Mouse (Mus musculus): ENCODE measurements around the gene Hp1bp3. TPM values are rescaled to one million over a fixed set of nuclear protein-coding genes. Genes with fewer than 3 reads are reported as not detected.
A peak's percentile ranks its signal among the peaks of the same experiment; 100 is the strongest.

Gene Hp1bp3
- polyA plus RNA-seq, 1 experiment from 2014 or later, result 78.3 TPM

GRCm38 (mm10) chr4:138250088-138250960, 34.2 kb downstream of the Hp1bp3 start, which contains the start of the genes Sh2d5 and Kif17:
Gene Sh2d5 (plus strand): TSS chr4:138250403.
Gene Kif17 (plus strand): TSS chr4:138250435.
- Histone ChIP-seq H3K4me2 (peak within 1 kb of the TSS; percentile 99), H3K36me3 (ENCODE audit: control insufficient read depth, insufficient read depth, low read length) (peaks cover 4% of the 10 kb centered on the region; the same call in 1 of the 2 replicates), H3K9me3 (ENCODE audit: control insufficient read depth, low read length) (no peaks in the 10 kb centered on the region), H3K9ac (ENCODE audit: low read depth, low read length) (no peak within 1 kb of the TSS), H3K27ac (ENCODE audit: low read depth, low read length) (no peak within 1 kb of the TSS), H3K4me1 (replicated peaks; ENCODE audit: control insufficient read depth, insufficient read depth, low read length) (peaks cover 26% of the 10 kb centered on the region), H3K4me3 (ENCODE audit: low read depth, low read length) (peak within 1 kb of the TSS; percentile 56), H3K27me3 (replicated peaks; ENCODE audit: control insufficient read depth, insufficient read depth, low read length) (peaks cover 48% of the 10 kb centered on the region)
- peak; percentile 89 for ATAC-seq (replicated peaks; ENCODE audit: low FRiP score)
- DNase-seq (ENCODE audit: low spot score), result peak; percentile 83
- WGBS, result under 1% methylated on average over 68 of the region's 74 CpGs

GRCm38 (mm10) chr4:138251819-138252218, 35.7 kb downstream of the Hp1bp3 start:
- DNase-seq (ENCODE audit: low spot score), result peak; percentile 50
- Histone ChIP-seq H3K27ac (ENCODE audit: low read depth, low read length) (no peak overlapping the region), H3K9me3 (ENCODE audit: control insufficient read depth, low read length) (no peaks in the 10 kb centered on the region), H3K36me3 (ENCODE audit: control insufficient read depth, insufficient read depth, low read length) (peaks cover 4% of the 10 kb centered on the region; the same call in 1 of the 2 replicates), H3K27me3 (replicated peaks; ENCODE audit: control insufficient read depth, insufficient read depth, low read length) (peaks cover 51% of the 10 kb centered on the region), H3K4me1 (replicated peaks; ENCODE audit: control insufficient read depth, insufficient read depth, low read length) (peaks cover 26% of the 10 kb centered on the region), H3K4me3 (ENCODE audit: low read depth, low read length) (peak overlapping the region; percentile 21), H3K9ac (ENCODE audit: low read depth, low read length) (no peak overlapping the region), H3K4me2 (peak overlapping the region; percentile 99)
- WGBS, result under 1% methylated on average over 14 of the region's 14 CpGs
- ATAC-seq (replicated peaks; ENCODE audit: low FRiP score), result no peak

GRCm38 (mm10) chr4:138252231-138252630, 36.1 kb downstream of the Hp1bp3 start:
- H3K9ac ChIP-seq (ENCODE audit: low read depth, low read length), result no peak overlapping the region
- H3K27ac ChIP-seq (ENCODE audit: low read depth, low read length), result no peak overlapping the region
- no peak for ATAC-seq (replicated peaks; ENCODE audit: low FRiP score)
- H3K36me3 ChIP-seq (ENCODE audit: control insufficient read depth, insufficient read depth, low read length), result peaks cover 1% of the 10 kb centered on the region; the same call in 1 of the 2 replicates
- no peak for DNase-seq (ENCODE audit: low spot score)
- H3K9me3 ChIP-seq (ENCODE audit: control insufficient read depth, low read length), result no peaks in the 10 kb centered on the region
- H3K4me2 ChIP-seq, result peak overlapping the region; percentile 99
- 15% methylated on average over 5 of the region's 5 CpGs for WGBS
- H3K4me1 ChIP-seq (replicated peaks; ENCODE audit: control insufficient read depth, insufficient read depth, low read length), result peaks cover 26% of the 10 kb centered on the region
- H3K27me3 ChIP-seq (replicated peaks; ENCODE audit: control insufficient read depth, insufficient read depth, low read length), result peaks cover 51% of the 10 kb centered on the region
- 0 out of 2 replicates have a peak overlapping the region, but pooled peaks have one; percentile 21 for H3K4me3 ChIP-seq (ENCODE audit: low read depth, low read length)

GRCm38 (mm10) chr4:138257116-138257687, 41.1 kb downstream of the Hp1bp3 start:
- ATAC-seq (replicated peaks; ENCODE audit: low FRiP score), result no peak
- Histone ChIP-seq H3K4me1 (replicated peaks; ENCODE audit: control insufficient read depth, insufficient read depth, low read length) (peaks cover 7% of the 10 kb centered on the region), H3K9me3 (ENCODE audit: control insufficient read depth, low read length) (no peaks in the 10 kb centered on the region), H3K4me2 (no peak overlapping the region), H3K9ac (ENCODE audit: low read depth, low read length) (no peak overlapping the region), H3K27me3 (replicated peaks; ENCODE audit: control insufficient read depth, insufficient read depth, low read length) (peaks cover 23% of the 10 kb centered on the region), H3K27ac (ENCODE audit: low read depth, low read length) (no peak overlapping the region), H3K36me3 (ENCODE audit: control insufficient read depth, insufficient read depth, low read length) (no peaks in the 10 kb centered on the region), H3K4me3 (ENCODE audit: low read depth, low read length) (no peak overlapping the region)
- no peak for DNase-seq (ENCODE audit: low spot score)
- 57% methylated on average over 22 of the region's 22 CpGs for WGBS

GRCm38 (mm10) chr4:138258663-138259062, 42.6 kb downstream of the Hp1bp3 start:
- no peaks in the 10 kb centered on the region for H3K9me3 ChIP-seq (ENCODE audit: control insufficient read depth, low read length)
- no peak overlapping the region for H3K4me3 ChIP-seq (ENCODE audit: low read depth, low read length)
- H3K36me3 ChIP-seq (ENCODE audit: control insufficient read depth, insufficient read depth, low read length), result no peaks in the 10 kb centered on the region
- H3K9ac ChIP-seq (ENCODE audit: low read depth, low read length), result no peak overlapping the region
- no peak for ATAC-seq (replicated peaks; ENCODE audit: low FRiP score)
- peaks cover 12% of the 10 kb centered on the region for H3K27me3 ChIP-seq (replicated peaks; ENCODE audit: control insufficient read depth, insufficient read depth, low read length)
- H3K4me2 ChIP-seq, result no peak overlapping the region
- no peak for DNase-seq (ENCODE audit: low spot score)
- H3K4me1 ChIP-seq (replicated peaks; ENCODE audit: control insufficient read depth, insufficient read depth, low read length), result peaks cover 4% of the 10 kb centered on the region
- 71% methylated on average over 7 of the region's 7 CpGs for WGBS
- no peak overlapping the region for H3K27ac ChIP-seq (ENCODE audit: low read depth, low read length)

- Histone ChIP-seq H3K4me2 (no peak overlapping the region), H3K4me1 (replicated peaks; ENCODE audit: control insufficient read depth, insufficient read depth, low read length) (peaks cover 4% of the 10 kb centered on the region), H3K27me3 (replicated peaks; ENCODE audit: control insufficient read depth, insufficient read depth, low read length) (peaks cover 11% of the 10 kb centered on the region), H3K9ac (ENCODE audit: low read depth, low read length) (no peak overlapping the region), H3K9me3 (ENCODE audit: control insufficient read depth, low read length) (no peaks in the 10 kb centered on the region), H3K36me3 (ENCODE audit: control insufficient read depth, insufficient read depth, low read length) (no peaks in the 10 kb centered on the region), H3K27ac (ENCODE audit: low read depth, low read length) (no peak overlapping the region; the same call in 1 of the 2 replicates), H3K4me3 (ENCODE audit: low read depth, low read length) (no peak overlapping the region)
- no peak for ATAC-seq (replicated peaks; ENCODE audit: low FRiP score)
- no peak for DNase-seq (ENCODE audit: low spot score)
- WGBS, result 55% methylated on average over 5 of the region's 5 CpGs
Measured at GRCm38 (mm10) chr4:138259482-138259881, 43.4 kb downstream of the Hp1bp3 start.

GRCm38 (mm10) chr4:138261843-138262681, 46.0 kb downstream of the Hp1bp3 start:
- Histone ChIP-seq H3K27ac (ENCODE audit: low read depth, low read length) (no peak overlapping the region), H3K9me3 (ENCODE audit: control insufficient read depth, low read length) (no peaks in the 10 kb centered on the region)
- peak; percentile 89 for ATAC-seq (replicated peaks; ENCODE audit: low FRiP score)

GRCm38 (mm10) chr4:138267869-138268268, 51.8 kb downstream of the Hp1bp3 start:
- no peak overlapping the region for H3K9ac ChIP-seq (ENCODE audit: low read depth, low read length)
- H3K4me1 ChIP-seq (replicated peaks; ENCODE audit: control insufficient read depth, insufficient read depth, low read length), result no peaks in the 10 kb centered on the region; the same call in 1 of the 2 replicates
- H3K4me3 ChIP-seq (ENCODE audit: low read depth, low read length), result no peak overlapping the region
- 81% methylated on average over 10 of the region's 10 CpGs for WGBS
- no peaks in the 10 kb centered on the region for H3K9me3 ChIP-seq (ENCODE audit: control insufficient read depth, low read length)
- no peak for ATAC-seq (replicated peaks; ENCODE audit: low FRiP score)
- DNase-seq (ENCODE audit: low spot score), result no peak
- no peaks in the 10 kb centered on the region for H3K36me3 ChIP-seq (ENCODE audit: control insufficient read depth, insufficient read depth, low read length)
- no peak overlapping the region for H3K27ac ChIP-seq (ENCODE audit: low read depth, low read length)
- no peak overlapping the region for H3K4me2 ChIP-seq
- H3K27me3 ChIP-seq (replicated peaks; ENCODE audit: control insufficient read depth, insufficient read depth, low read length), result peaks cover 5% of the 10 kb centered on the region

More at GRCm38 (mm10) chr4:138261843-138262681, 46.0 kb downstream of the Hp1bp3 start:
- H3K36me3 ChIP-seq (ENCODE audit: control insufficient read depth, insufficient read depth, low read length), result no peaks in the 10 kb centered on the region
- WGBS, result under 1% methylated on average over 73 of the region's 78 CpGs
- peak overlapping the region; percentile 49; the same call in 1 of the 2 replicates for H3K9ac ChIP-seq (ENCODE audit: low read depth, low read length)
- DNase-seq (ENCODE audit: low spot score), result peak; percentile 89
- peak overlapping the region; percentile 77 for H3K4me3 ChIP-seq (ENCODE audit: low read depth, low read length)
- H3K27me3 ChIP-seq (replicated peaks; ENCODE audit: control insufficient read depth, insufficient read depth, low read length), result peaks cover 8% of the 10 kb centered on the region
- peaks cover 4% of the 10 kb centered on the region for H3K4me1 ChIP-seq (replicated peaks; ENCODE audit: control insufficient read depth, insufficient read depth, low read length)
- peak overlapping the region; percentile 92 for H3K4me2 ChIP-seq

Measured in liver, embryonic 11.5 days (tissue).